Mouse (Mus musculus): ENCODE results near the gene Fyco1. TPM values are rescaled to one million over a fixed set of nuclear protein-coding genes. Genes with fewer than 3 reads are reported as not detected.

Gene Fyco1
- polyA plus RNA-seq, 1 experiment: 8.7 TPM

GRCm38 (mm10) chr9:123862895-123863616 lies 11.4 kb upstream of the Fyco1 start:
- H3K79me2 ChIP-seq (ENCODE audit: control insufficient read depth, insufficient read depth): no peaks in the 10 kb centered on the region
- H3K4me3 ChIP-seq: no peak overlapping the region
- no peaks in the 10 kb centered on the region for H3K27me3 ChIP-seq (ENCODE audit: control insufficient read depth, insufficient read depth, insufficient read length)
- no peaks in the 10 kb centered on the region for H3K36me3 ChIP-seq (ENCODE audit: control insufficient read depth, insufficient read depth)
- no peak overlapping the region for H3K4me2 ChIP-seq (ENCODE audit: low read depth)
- no peak overlapping the region for H3ac ChIP-seq (ENCODE audit: control insufficient read depth, insufficient read length)
- TF ChIP-seq SRF (IDR thresholded peaks at IDR 0.05; ENCODE audit: control insufficient read depth, insufficient read length, low read depth): no peak
- TF ChIP-seq TCF12 (IDR thresholded peaks at IDR 0.05; ENCODE audit: insufficient read depth, poor library complexity, severe bottlenecking): no peak
- no peak for TF ChIP-seq REST (IDR thresholded peaks at IDR 0.05; ENCODE audit: insufficient read depth, insufficient read length)
- TF ChIP-seq TCF3 (IDR thresholded peaks at IDR 0.05; ENCODE audit: insufficient read length, low read depth): no peak
- TF ChIP-seq MYOG (IDR thresholded peaks at IDR 0.05; ENCODE audit: control insufficient read depth in 1 of 3, insufficient read depth in 1 of 3, insufficient read length in 2 of 3, low read depth in 2 of 3): no peak
- TF ChIP-seq POLR2AphosphoS2 (IDR thresholded peaks at IDR 0.05; ENCODE audit: insufficient read length, low read depth): no peak
- no peak for TF ChIP-seq USF1 (IDR thresholded peaks at IDR 0.05; ENCODE audit: low read depth)
- no peak for TF ChIP-seq E2F4 (IDR thresholded peaks at IDR 0.05; ENCODE audit: insufficient read depth)

- no peak within 1 kb of the TSS for H3K4me2 ChIP-seq (ENCODE audit: low read depth)
- H3K36me3 ChIP-seq (ENCODE audit: control insufficient read depth, insufficient read depth): no peaks in the 10 kb centered on the region
- no peak within 1 kb of the TSS for H3ac ChIP-seq (ENCODE audit: control insufficient read depth, insufficient read length)
- TF ChIP-seq REST (IDR thresholded peaks at IDR 0.05; ENCODE audit: insufficient read depth, insufficient read length) (no peak), MAX (IDR thresholded peaks at IDR 0.05; ENCODE audit: low read depth) (no peak), SRF (IDR thresholded peaks at IDR 0.05; ENCODE audit: control insufficient read depth, insufficient read length, low read depth) (no peak), MYOG (IDR thresholded peaks at IDR 0.05; ENCODE audit: control insufficient read depth in 1 of 3, insufficient read depth in 1 of 3, insufficient read length in 2 of 3, low read depth in 2 of 3) (no peak), POLR2A (IDR thresholded peaks at IDR 0.05; ENCODE audit: insufficient read length, low read depth) (no peak), E2F4 (IDR thresholded peaks at IDR 0.05; ENCODE audit: insufficient read depth) (no peak), POLR2AphosphoS2 (IDR thresholded peaks at IDR 0.05; ENCODE audit: insufficient read length, low read depth) (no peak)
- H3K4me3 ChIP-seq: no peak within 1 kb of the TSS
- no peaks in the 10 kb centered on the region for H3K79me2 ChIP-seq (ENCODE audit: control insufficient read depth, insufficient read depth)
- H3K27me3 ChIP-seq (ENCODE audit: control insufficient read depth, insufficient read depth, insufficient read length): no peaks in the 10 kb centered on the region
Measured at GRCm38 (mm10) chr9:123861929-123862328, 10.2 kb upstream of the Fyco1 start, which contains the start of gene Xcr1. Gene Xcr1, minus strand, starts transcription at chr9:123862029.

GRCm38 (mm10) chr9:123856836-123857235 lies 5.1 kb upstream of the Fyco1 start:
- TF ChIP-seq MAX (IDR thresholded peaks at IDR 0.05; ENCODE audit: low read depth) (no peak), MYOD1 (IDR thresholded peaks at IDR 0.05; ENCODE audit: control insufficient read depth in 1 of 3, insufficient read length in 2 of 3, low read depth in 2 of 3) (no peak), POLR2AphosphoS2 (IDR thresholded peaks at IDR 0.05; ENCODE audit: insufficient read length, low read depth) (no peak), REST (IDR thresholded peaks at IDR 0.05; ENCODE audit: insufficient read depth, insufficient read length) (no peak), USF1 (IDR thresholded peaks at IDR 0.05; ENCODE audit: low read depth) (no peak), E2F4 (IDR thresholded peaks at IDR 0.05; ENCODE audit: insufficient read depth) (no peak), POLR2A (IDR thresholded peaks at IDR 0.05; ENCODE audit: insufficient read length, low read depth) (no peak), TCF12 (IDR thresholded peaks at IDR 0.05; ENCODE audit: insufficient read depth, poor library complexity, severe bottlenecking) (no peak), TCF3 (IDR thresholded peaks at IDR 0.05; ENCODE audit: insufficient read length, low read depth) (no peak), CEBPB (IDR thresholded peaks at IDR 0.05; ENCODE audit: insufficient read depth, poor library complexity, severe bottlenecking) (no peak), SRF (IDR thresholded peaks at IDR 0.05; ENCODE audit: control insufficient read depth, insufficient read length, low read depth) (no peak), MYOG (IDR thresholded peaks at IDR 0.05; ENCODE audit: control insufficient read depth in 1 of 3, insufficient read depth in 1 of 3, insufficient read length in 2 of 3, low read depth in 2 of 3) (no peak)
- Histone ChIP-seq H3ac (ENCODE audit: control insufficient read depth, insufficient read length) (no peak overlapping the region), H3K36me3 (ENCODE audit: control insufficient read depth, insufficient read depth) (no peaks in the 10 kb centered on the region), H3K4me3 (no peak overlapping the region), H3K79me2 (ENCODE audit: control insufficient read depth, insufficient read depth) (no peaks in the 10 kb centered on the region), H3K27me3 (ENCODE audit: control insufficient read depth, insufficient read depth, insufficient read length) (no peaks in the 10 kb centered on the region), H3K4me2 (ENCODE audit: low read depth) (no peak overlapping the region)

GRCm38 (mm10) chr9:123852449-123853390 lies 1.0 kb upstream of the Fyco1 start:
- Histone ChIP-seq H3ac (ENCODE audit: control insufficient read depth, insufficient read length) (no peak overlapping the region), H3K27me3 (ENCODE audit: control insufficient read depth, insufficient read depth, insufficient read length) (no peaks in the 10 kb centered on the region), H3K79me2 (ENCODE audit: control insufficient read depth, insufficient read depth) (peaks cover 16% of the 10 kb centered on the region), H3K4me3 (peak overlapping the region; percentile 71), H3K36me3 (ENCODE audit: control insufficient read depth, insufficient read depth) (no peaks in the 10 kb centered on the region), H3K4me2 (ENCODE audit: low read depth) (peak overlapping the region; percentile 79)
- TF ChIP-seq MYOD1 (IDR thresholded peaks at IDR 0.05; ENCODE audit: control insufficient read depth in 1 of 3, insufficient read length in 2 of 3, low read depth in 2 of 3): no peak
- no peak for TF ChIP-seq CEBPB (IDR thresholded peaks at IDR 0.05; ENCODE audit: insufficient read depth, poor library complexity, severe bottlenecking)
- TF ChIP-seq MYOG (IDR thresholded peaks at IDR 0.05; ENCODE audit: control insufficient read depth in 1 of 3, insufficient read depth in 1 of 3, insufficient read length in 2 of 3, low read depth in 2 of 3): no peak
- TF ChIP-seq SRF (IDR thresholded peaks at IDR 0.05; ENCODE audit: control insufficient read depth, insufficient read length, low read depth): no peak
- TF ChIP-seq E2F4 (IDR thresholded peaks at IDR 0.05; ENCODE audit: insufficient read depth): no peak
- no peak for TF ChIP-seq POLR2AphosphoS2 (IDR thresholded peaks at IDR 0.05; ENCODE audit: insufficient read length, low read depth)
- TF ChIP-seq TCF12 (IDR thresholded peaks at IDR 0.05; ENCODE audit: insufficient read depth, poor library complexity, severe bottlenecking): no peak
- TF ChIP-seq USF1 (IDR thresholded peaks at IDR 0.05; ENCODE audit: low read depth): no peak
- TF ChIP-seq POLR2A (IDR thresholded peaks at IDR 0.05; ENCODE audit: insufficient read length, low read depth): no peak
- no peak for TF ChIP-seq MAX (IDR thresholded peaks at IDR 0.05; ENCODE audit: low read depth)
- no peak for TF ChIP-seq REST (IDR thresholded peaks at IDR 0.05; ENCODE audit: insufficient read depth, insufficient read length)
- TF ChIP-seq TCF3 (IDR thresholded peaks at IDR 0.05; ENCODE audit: insufficient read length, low read depth): no peak
